ENCODE assay signal across 11 mouse cellular contexts in genomic region chr7:112793903-112794302, GRCm38 (mm10).
A peak's percentile ranks its signal among the peaks of the same experiment; 100 is the strongest.
DNase-seq lines count a peak whose midpoint lies in the region; ATAC-seq and TF ChIP-seq lines count a peak whose summit lies in the region.
"Had no signal": no experiment of that assay in that cellular context is flagged by ENCODE, and none has a peak within 500 bp of the region (broad histone marks: within the 10 kb centered on the region; RNA-seq: fewer than 3 reads in every experiment).

No protein-coding gene starts in this region.

- no peaks in the 10 kb centered on the region for H3K36me3 ChIP-seq in kidney, embryonic 14.5 days (ENCODE audit: control insufficient read depth, insufficient read depth, low read length)
- H3K36me3 ChIP-seq in kidney, embryonic 16.5 days (ENCODE audit: insufficient read depth, low read length) = no peaks in the 10 kb centered on the region
- no peaks in the 10 kb centered on the region for H3K36me3 ChIP-seq in forebrain, embryonic 14.5 days (ENCODE audit: control insufficient read depth, insufficient read depth, low read length)
- H3K36me3 ChIP-seq in hindbrain, embryonic 13.5 days = no peaks in the 10 kb centered on the region
- no peaks in the 10 kb centered on the region for H3K36me3 ChIP-seq in midbrain, embryonic 15.5 days (replicated peaks)
- H3K36me3 ChIP-seq in thymus, adult 2 months (ENCODE audit: control insufficient read depth, insufficient read depth, low read length) = no peaks in the 10 kb centered on the region
- H3K36me3 ChIP-seq: embryonic facial prominence, embryonic 12.5 days; limb, embryonic 13.5 days had no signal

- WGBS in kidney, embryonic 14.5 days = 49% methylated on average over 7 of the region's 7 CpGs
- WGBS in kidney, embryonic 16.5 days = 49% methylated on average over 7 of the region's 7 CpGs
- 47% methylated on average over 7 of the region's 7 CpGs for WGBS in forebrain, embryonic 14.5 days
- WGBS in hindbrain, embryonic 13.5 days = 50% methylated on average over 7 of the region's 7 CpGs
- WGBS in midbrain, embryonic 15.5 days = 43% methylated on average over 7 of the region's 7 CpGs
- WGBS in thymus, adult 2 months = 74% methylated on average over 7 of the region's 7 CpGs

- TF ChIP-seq CTCF in thymus, adult 2 months (IDR thresholded peaks at IDR 0.05; ENCODE audit: borderline replicate concordance, control insufficient read depth, extremely low read depth, insufficient read depth, low read length, poor library complexity) = no peak

- no peaks in the 10 kb centered on the region for H3K9me3 ChIP-seq in kidney, embryonic 14.5 days (ENCODE audit: control insufficient read depth, low read length)
- no peaks in the 10 kb centered on the region for H3K9me3 ChIP-seq in kidney, embryonic 16.5 days (ENCODE audit: low read length)
- H3K9me3 ChIP-seq in forebrain, embryonic 14.5 days (replicated peaks; ENCODE audit: control insufficient read depth, low read length) = no peaks in the 10 kb centered on the region
- H3K9me3 ChIP-seq in hindbrain, embryonic 13.5 days = no peaks in the 10 kb centered on the region
- no peaks in the 10 kb centered on the region for H3K9me3 ChIP-seq in midbrain, embryonic 15.5 days
- H3K9me3 ChIP-seq: embryonic facial prominence, embryonic 12.5 days; limb, embryonic 13.5 days had no signal

- H3K4me2 ChIP-seq in kidney, embryonic 14.5 days (replicated peaks; ENCODE audit: low read depth, low read length) = no peak overlapping the region
- H3K4me2 ChIP-seq in kidney, embryonic 16.5 days (replicated peaks; ENCODE audit: low read depth, low read length) = no peak overlapping the region
- no peak overlapping the region for H3K4me2 ChIP-seq in forebrain, embryonic 14.5 days (ENCODE audit: low read length)
- H3K4me2 ChIP-seq in hindbrain, embryonic 13.5 days = no peak overlapping the region
- no peak overlapping the region for H3K4me2 ChIP-seq in midbrain, embryonic 15.5 days
- H3K4me2 ChIP-seq: embryonic facial prominence, embryonic 12.5 days; limb, embryonic 13.5 days had no signal

- H3K27ac ChIP-seq in kidney, embryonic 14.5 days (ENCODE audit: low read depth, low read length) = no peak overlapping the region
- no peak overlapping the region for H3K27ac ChIP-seq in kidney, embryonic 16.5 days (ENCODE audit: low read length)
- H3K27ac ChIP-seq in forebrain, embryonic 14.5 days (ENCODE audit: low read depth, low read length) = peak overlapping the region; percentile 21; the same call in 1 of the 2 replicates
- H3K27ac ChIP-seq in hindbrain, embryonic 13.5 days = no peak overlapping the region; the same call in 1 of the 2 replicates
- 0 out of 2 replicates have a peak overlapping the region, but pooled peaks have one; percentile 26 for H3K27ac ChIP-seq in midbrain, embryonic 15.5 days
- no peak overlapping the region for H3K27ac ChIP-seq in thymus, adult 2 months (ENCODE audit: control insufficient read depth, insufficient read depth, low read length)
- H3K27ac ChIP-seq: embryonic facial prominence, embryonic 12.5 days; limb, embryonic 13.5 days had no signal

- no peak for TF ChIP-seq POLR2A in thymus, adult 2 months (IDR thresholded peaks at IDR 0.05; ENCODE audit: control insufficient read depth, extremely low read depth, insufficient read depth, low read length, poor library complexity)

- no peak overlapping the region for H3K4me3 ChIP-seq in kidney, embryonic 14.5 days (ENCODE audit: low read length)
- no peak overlapping the region for H3K4me3 ChIP-seq in kidney, embryonic 16.5 days (ENCODE audit: low read length)
- no peak overlapping the region for H3K4me3 ChIP-seq in forebrain, embryonic 14.5 days (ENCODE audit: low read depth, low read length)
- no peak overlapping the region for H3K4me3 ChIP-seq in hindbrain, embryonic 13.5 days
- H3K4me3 ChIP-seq in midbrain, embryonic 15.5 days = no peak overlapping the region
- no peak overlapping the region for H3K4me3 ChIP-seq in thymus, adult 2 months (ENCODE audit: control insufficient read depth, insufficient read depth, low read length)
- H3K4me3 ChIP-seq: embryonic facial prominence, embryonic 12.5 days; limb, embryonic 13.5 days had no signal

- peaks cover 23% of the 10 kb centered on the region for H3K4me1 ChIP-seq in kidney, embryonic 14.5 days (ENCODE audit: control insufficient read depth, insufficient read depth, low read length)
- H3K4me1 ChIP-seq in kidney, embryonic 16.5 days (ENCODE audit: insufficient read depth, low read length) = peaks cover 37% of the 10 kb centered on the region
- H3K4me1 ChIP-seq in forebrain, embryonic 14.5 days (ENCODE audit: control insufficient read depth, insufficient read depth, low read length) = peaks cover 16% of the 10 kb centered on the region
- peaks cover 51% of the 10 kb centered on the region for H3K4me1 ChIP-seq in hindbrain, embryonic 13.5 days (replicated peaks)
- peaks cover 18% of the 10 kb centered on the region for H3K4me1 ChIP-seq in midbrain, embryonic 15.5 days
- peaks cover 3% of the 10 kb centered on the region for H3K4me1 ChIP-seq in thymus, adult 2 months (replicated peaks; ENCODE audit: control insufficient read depth, insufficient read depth, low read length)

- no peak for DNase-seq in forebrain, embryonic 14.5 days (ENCODE audit: low spot score)
- DNase-seq in thymus, adult 2 months = no peak
- DNase-seq in layer of hippocampus, postnatal 36 days = no peak
- DNase-seq in kidney, adult 8-10 months = no peak
- DNase-seq: gastrocnemius, postnatal 25 days had no signal

- ATAC-seq in kidney, embryonic 14.5 days (ENCODE audit: low FRiP score, low TSS enrichment) = 0 out of 2 replicates have a peak, but pooled peaks have one; percentile 29
- ATAC-seq in kidney, embryonic 16.5 days (ENCODE audit: low FRiP score, low TSS enrichment) = no peak
- ATAC-seq in forebrain, embryonic 14.5 days = peak; percentile 15; the same call in 1 of the 2 replicates
- 0 out of 2 replicates have a peak, but pooled peaks have one; percentile 23 for ATAC-seq in hindbrain, embryonic 13.5 days (ENCODE audit: low FRiP score)
- ATAC-seq in midbrain, embryonic 15.5 days (replicated peaks) = peak; percentile 38; the same call in 1 of the 2 replicates

- H3K9ac ChIP-seq in kidney, embryonic 14.5 days (ENCODE audit: low read depth, low read length) = no peak overlapping the region
- no peak overlapping the region for H3K9ac ChIP-seq in kidney, embryonic 16.5 days (replicated peaks; ENCODE audit: low read length)
- no peak overlapping the region for H3K9ac ChIP-seq in forebrain, embryonic 14.5 days (ENCODE audit: low read length)
- H3K9ac ChIP-seq in hindbrain, embryonic 13.5 days = no peak overlapping the region
- no peak overlapping the region for H3K9ac ChIP-seq in midbrain, embryonic 15.5 days
- H3K9ac ChIP-seq: embryonic facial prominence, embryonic 12.5 days; limb, embryonic 13.5 days had no signal

- no peaks in the 10 kb centered on the region for H3K27me3 ChIP-seq in kidney, embryonic 14.5 days (ENCODE audit: control insufficient read depth, insufficient read depth, low read length)
- H3K27me3 ChIP-seq in kidney, embryonic 16.5 days (ENCODE audit: insufficient read depth, low read length) = no peaks in the 10 kb centered on the region
- no peaks in the 10 kb centered on the region for H3K27me3 ChIP-seq in forebrain, embryonic 14.5 days (replicated peaks; ENCODE audit: control insufficient read depth, insufficient read depth, low read length)
- H3K27me3 ChIP-seq in hindbrain, embryonic 13.5 days = no peaks in the 10 kb centered on the region
- no peaks in the 10 kb centered on the region for H3K27me3 ChIP-seq in midbrain, embryonic 15.5 days (replicated peaks)
- H3K27me3 ChIP-seq in thymus, adult 2 months (ENCODE audit: control insufficient read depth, insufficient read depth, low read length) = no peaks in the 10 kb centered on the region
- H3K27me3 ChIP-seq: embryonic facial prominence, embryonic 12.5 days; limb, embryonic 13.5 days had no signal

Comparison
In these comparisons a context has a peak if more than half of its experiments do, and no peak if none do; other contexts are left out.
1. H3K27ac ChIP-seq: peak in forebrain, embryonic 14.5 days (single experiment) and midbrain, embryonic 15.5 days (single experiment); none in kidney, embryonic 14.5 days (single experiment), kidney, embryonic 16.5 days (single experiment), hindbrain, embryonic 13.5 days (single experiment) and thymus, adult 2 months (single experiment).